12 mouse cellular contexts compared by ENCODE assay signal in the genomic region with DNA sequence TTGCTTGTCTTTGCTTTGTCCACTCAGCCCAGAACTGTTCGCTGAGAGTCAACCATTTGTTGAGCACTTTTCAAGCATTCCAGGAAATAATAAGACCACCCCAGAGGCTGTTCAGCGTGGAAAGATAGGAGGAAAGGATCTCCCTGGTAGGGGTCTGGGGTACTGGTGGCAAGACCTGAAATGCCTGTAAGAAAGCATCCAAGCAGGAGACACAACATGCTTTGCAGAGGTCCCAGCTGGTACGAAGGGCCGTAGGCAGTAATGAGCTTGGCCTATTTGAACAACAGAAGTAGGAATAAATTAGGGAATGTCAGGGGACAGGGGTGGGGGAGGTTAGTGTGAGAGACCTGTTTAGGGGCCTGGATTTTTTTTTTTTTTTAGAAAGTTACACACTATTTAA. TPM values are rescaled to one million over a fixed set of nuclear protein-coding genes. Genes with fewer than 3 reads are reported as not detected.
DNase-seq lines count a peak whose midpoint lies in the region; ATAC-seq and TF ChIP-seq lines count a peak whose summit lies in the region.
"Had no signal": no experiment of that assay in that cellular context is flagged by ENCODE, and none has a peak within 500 bp of the region (broad histone marks: within the 10 kb centered on the region; RNA-seq: fewer than 3 reads in every experiment).

No protein-coding gene starts in this region.

- no peak overlapping the region for H3K9ac ChIP-seq in lung, embryonic 14.5 days
- H3K9ac ChIP-seq in forebrain, embryonic 14.5 days (ENCODE audit: low read length): no peak overlapping the region
- H3K9ac ChIP-seq in hindbrain, embryonic 14.5 days: no peak overlapping the region
- H3K9ac ChIP-seq: limb, embryonic 15.5 days had no signal

- H3K9me3 ChIP-seq in lung, embryonic 14.5 days (ENCODE audit: low read depth, low read length): no peaks in the 10 kb centered on the region
- no peaks in the 10 kb centered on the region for H3K9me3 ChIP-seq in forebrain, embryonic 14.5 days (replicated peaks; ENCODE audit: control insufficient read depth, low read length)
- H3K9me3 ChIP-seq in hindbrain, embryonic 14.5 days (ENCODE audit: control insufficient read depth, low read length): no peaks in the 10 kb centered on the region
- H3K9me3 ChIP-seq in embryonic facial prominence, embryonic 10.5 days: no peaks in the 10 kb centered on the region
- H3K9me3 ChIP-seq: limb, embryonic 15.5 days had no signal

- TF ChIP-seq CTCF in lung, embryonic 14.5 days (IDR thresholded peaks at IDR 0.05; ENCODE audit: low read depth): no peak

- no peaks in the 10 kb centered on the region for H3K36me3 ChIP-seq in lung, embryonic 14.5 days (ENCODE audit: insufficient read depth)
- no peaks in the 10 kb centered on the region for H3K36me3 ChIP-seq in forebrain, embryonic 14.5 days (ENCODE audit: control insufficient read depth, insufficient read depth, low read length)
- H3K36me3 ChIP-seq in hindbrain, embryonic 14.5 days (replicated peaks; ENCODE audit: control insufficient read depth, insufficient read depth): no peaks in the 10 kb centered on the region
- H3K36me3 ChIP-seq in embryonic facial prominence, embryonic 10.5 days (replicated peaks): no peaks in the 10 kb centered on the region
- H3K36me3 ChIP-seq: limb, embryonic 15.5 days had no signal

- no peak overlapping the region for H3K4me3 ChIP-seq in lung, embryonic 14.5 days (ENCODE audit: low read depth, low read length)
- H3K4me3 ChIP-seq in forebrain, embryonic 14.5 days (ENCODE audit: low read depth, low read length): no peak overlapping the region
- no peak overlapping the region for H3K4me3 ChIP-seq in hindbrain, embryonic 14.5 days (replicated peaks; ENCODE audit: low read length)
- H3K4me3 ChIP-seq in embryonic facial prominence, embryonic 10.5 days: no peak overlapping the region
- H3K4me3 ChIP-seq: limb, embryonic 15.5 days had no signal

- no peaks in the 10 kb centered on the region for H3K27me3 ChIP-seq in lung, embryonic 14.5 days (ENCODE audit: insufficient read depth, low read length)
- no peaks in the 10 kb centered on the region for H3K27me3 ChIP-seq in forebrain, embryonic 14.5 days (replicated peaks; ENCODE audit: control insufficient read depth, insufficient read depth, low read length)
- H3K27me3 ChIP-seq in hindbrain, embryonic 14.5 days (ENCODE audit: control insufficient read depth, insufficient read depth, low read length): no peaks in the 10 kb centered on the region
- no peaks in the 10 kb centered on the region for H3K27me3 ChIP-seq in embryonic facial prominence, embryonic 10.5 days (replicated peaks; ENCODE audit: low read depth, poor library complexity, severe bottlenecking)
- H3K27me3 ChIP-seq: limb, embryonic 15.5 days had no signal

- no peak for ATAC-seq in lung, embryonic 14.5 days (ENCODE audit: insufficient read depth)
- ATAC-seq in forebrain, embryonic 14.5 days: peak; percentile 60
- ATAC-seq in hindbrain, embryonic 14.5 days (ENCODE audit: low FRiP score): peak; percentile 22; the same call in 1 of the 2 replicates

- no peak overlapping the region for H3K27ac ChIP-seq in lung, embryonic 14.5 days (ENCODE audit: low read depth)
- H3K27ac ChIP-seq in forebrain, embryonic 14.5 days (ENCODE audit: low read depth, low read length): peak overlapping the region; percentile 40; the same call in 1 of the 2 replicates
- H3K27ac ChIP-seq in hindbrain, embryonic 14.5 days: no peak overlapping the region
- no peak overlapping the region for H3K27ac ChIP-seq in embryonic facial prominence, embryonic 10.5 days (replicated peaks)
- H3K27ac ChIP-seq: limb, embryonic 15.5 days had no signal

- DNase-seq in lung, embryonic 14.5 days: no peak
- DNase-seq in lung, postnatal 14 days: no peak
- DNase-seq in forebrain, embryonic 14.5 days (ENCODE audit: low spot score): peak; percentile 39
- DNase-seq in hindbrain, embryonic 14.5 days (ENCODE audit: low spot score): no peak
- DNase-seq in retina, postnatal 1 day: peak; percentile 42
- DNase-seq in right cerebral cortex, postnatal 14 days: no peak
- no peak for DNase-seq in embryonic facial prominence, embryonic 10.5 days (ENCODE audit: low spot score)
- DNase-seq: adrenal gland, postnatal 25 days; cerebellum, adult 8-10 months; gastrocnemius, postnatal 10 days; thymus, adult 2 months had no signal

- H3K4me1 ChIP-seq in lung, embryonic 14.5 days (ENCODE audit: insufficient read depth): no peaks in the 10 kb centered on the region
- H3K4me1 ChIP-seq in forebrain, embryonic 14.5 days (ENCODE audit: control insufficient read depth, insufficient read depth, low read length): peaks cover 11% of the 10 kb centered on the region
- peaks cover 10% of the 10 kb centered on the region for H3K4me1 ChIP-seq in hindbrain, embryonic 14.5 days (replicated peaks; ENCODE audit: control insufficient read depth, insufficient read depth, low read length)
- H3K4me1 ChIP-seq in embryonic facial prominence, embryonic 10.5 days: peaks cover 25% of the 10 kb centered on the region

- peak overlapping the region; percentile 49; the same call in 1 of the 2 replicates for H3K4me2 ChIP-seq in lung, embryonic 14.5 days
- H3K4me2 ChIP-seq in forebrain, embryonic 14.5 days (ENCODE audit: low read length): no peak overlapping the region
- no peak overlapping the region for H3K4me2 ChIP-seq in hindbrain, embryonic 14.5 days (replicated peaks)
- H3K4me2 ChIP-seq: limb, embryonic 15.5 days had no signal

- 58% methylated on average over 4 of the region's 4 CpGs for WGBS in lung, embryonic 14.5 days
- WGBS in forebrain, embryonic 14.5 days: 9% methylated on average over 4 of the region's 4 CpGs
- whole genome bisulfite sequencing in hindbrain, embryonic 14.5 days: 25% methylated on average over 4 of the region's 4 CpGs
- 60% methylated on average over 4 of the region's 4 CpGs for WGBS in embryonic facial prominence, embryonic 10.5 days

RNA-seq across cellular contexts. Expression of gene Cckar, which starts 0.7 kb away (rescaled TPM):
- 42.1 and 48.7 TPM in 2 replicates for polyA plus RNA-seq in lung, embryonic 14.5 days (2014; fragmentation: Nextera tagmentation; extraction: Ambion mirVana)
- 0.54 and 1.4 TPM in 2 replicates for polyA plus RNA-seq in forebrain, embryonic 14.5 days (2014; fragmentation: Nextera tagmentation; extraction: Ambion mirVana)
- 0.60 and 0.66 TPM in 2 replicates for polyA plus RNA-seq in hindbrain, embryonic 14.5 days (2014; fragmentation: Nextera tagmentation; extraction: Ambion mirVana)
- 0.45 TPM in 2 replicates for polyA plus RNA-seq in embryonic facial prominence, embryonic 10.5 days (2016; fragmentation: Nextera tagmentation; extraction: Ambion mirVana)

Comparison
In these comparisons a context has a peak if more than half of its experiments do, and no peak if none do; other contexts are left out.
1. DNase-seq: peak in forebrain, embryonic 14.5 days (single experiment) and retina, postnatal 1 day (single experiment); none in lung, embryonic 14.5 days (single experiment), lung, postnatal 14 days (single experiment), hindbrain, embryonic 14.5 days (single experiment), right cerebral cortex, postnatal 14 days (single experiment) and embryonic facial prominence, embryonic 10.5 days (single experiment).
2. RNA of gene Cckar, which starts 0.7 kb away (polyA plus RNA-seq): 42.1 to 48.7 TPM in lung, embryonic 14.5 days; 0.54 to 1.4 TPM in forebrain, embryonic 14.5 days, 0.60 to 0.66 TPM in hindbrain, embryonic 14.5 days and 0.45 TPM in embryonic facial prominence, embryonic 10.5 days; every median in the first group is over 10 times any median in the second.